8 mouse cellular contexts compared by ENCODE assay signal in genomic region chr1:34237689-34238091, GRCm38 (mm10).
A peak's percentile ranks its signal among the peaks of the same experiment; 100 is the strongest.
DNase-seq lines count a peak whose midpoint lies in the region; ATAC-seq and TF ChIP-seq lines count a peak whose summit lies in the region.

No protein-coding gene starts in this region.

- H3K9me3 ChIP-seq in heart, embryonic 15.5 days (replicated peaks) = no peaks in the 10 kb centered on the region
- H3K9me3 ChIP-seq in midbrain, embryonic 16.5 days (replicated peaks; ENCODE audit: control insufficient read depth, low read length, poor library complexity, severe bottlenecking) = no peaks in the 10 kb centered on the region

- no peak for DNase-seq in gastrocnemius, adult 2 months
- no peak for DNase-seq in gastrocnemius, postnatal 10 days
- DNase-seq in kidney, postnatal 36 days = peak; percentile 65 to 72
- DNase-seq in ovary, postnatal 10 days (ENCODE audit: low spot score) = no peak
- DNase-seq in layer of hippocampus, adult 8-10 months (ENCODE audit: low spot score in 2 of 2) = no peak
- no peak for DNase-seq in right cerebral cortex, postnatal 14 days

- no peak for TF ChIP-seq CTCF in gastrocnemius, adult 2 months (IDR thresholded peaks at IDR 0.05)

- H3K27ac ChIP-seq in gastrocnemius, adult 2 months = peak overlapping the region; percentile 80
- H3K27ac ChIP-seq in heart, embryonic 15.5 days = no peak overlapping the region
- no peak overlapping the region for H3K27ac ChIP-seq in midbrain, embryonic 16.5 days (ENCODE audit: low read length)

- peaks cover 8% of the 10 kb centered on the region; the same call in 1 of the 2 replicates for H3K36me3 ChIP-seq in heart, embryonic 15.5 days
- H3K36me3 ChIP-seq in midbrain, embryonic 16.5 days (ENCODE audit: control insufficient read depth, insufficient read depth, low read length) = no peaks in the 10 kb centered on the region

- intact Hi-C loops in gastrocnemius, adult 2 months (cut with DNase I) = no loop called here

- peak overlapping the region; percentile 92 for H3K4me2 ChIP-seq in heart, embryonic 15.5 days
- H3K4me2 ChIP-seq in midbrain, embryonic 16.5 days (ENCODE audit: low read length) = peak overlapping the region; percentile 64

- H3K4me1 ChIP-seq in heart, embryonic 15.5 days (replicated peaks) = peaks cover 27% of the 10 kb centered on the region
- H3K4me1 ChIP-seq in midbrain, embryonic 16.5 days (ENCODE audit: control insufficient read depth, insufficient read depth, low read length) = peaks cover 28% of the 10 kb centered on the region

- peak overlapping the region; percentile 69 for H3K4me3 ChIP-seq in gastrocnemius, adult 2 months
- peak overlapping the region; percentile 60 for H3K4me3 ChIP-seq in heart, embryonic 15.5 days
- no peak overlapping the region for H3K4me3 ChIP-seq in midbrain, embryonic 16.5 days (ENCODE audit: low read depth, low read length)

- no peak overlapping the region; the same call in 1 of the 2 replicates for H3K9ac ChIP-seq in heart, embryonic 15.5 days
- H3K9ac ChIP-seq in midbrain, embryonic 16.5 days (ENCODE audit: low read depth, low read length) = no peak overlapping the region

- 70% methylated on average over 12 of the region's 12 CpGs for WGBS in heart, embryonic 15.5 days
- WGBS in midbrain, embryonic 16.5 days = 19% methylated on average over 12 of the region's 12 CpGs

- no peaks in the 10 kb centered on the region for H3K27me3 ChIP-seq in heart, embryonic 15.5 days
- no peaks in the 10 kb centered on the region for H3K27me3 ChIP-seq in midbrain, embryonic 16.5 days (ENCODE audit: control insufficient read depth, insufficient read depth, low read depth, low read length)

- no peak for ATAC-seq in heart, embryonic 15.5 days (replicated peaks; ENCODE audit: insufficient number of reproducible peaks, insufficient read depth, low FRiP score, low read depth)
- ATAC-seq in midbrain, embryonic 16.5 days = no peak

Comparison
In these comparisons a context has a peak if more than half of its experiments do, and no peak if none do; other contexts are left out.
1. DNase-seq: peak in kidney, postnatal 36 days (2 of 2); none in gastrocnemius, adult 2 months (single experiment), gastrocnemius, postnatal 10 days (single experiment), ovary, postnatal 10 days (single experiment), layer of hippocampus, adult 8-10 months (0 of 2) and right cerebral cortex, postnatal 14 days (single experiment).